Mouse (Mus musculus): ENCODE results near the gene Osbpl6.

DNA sequence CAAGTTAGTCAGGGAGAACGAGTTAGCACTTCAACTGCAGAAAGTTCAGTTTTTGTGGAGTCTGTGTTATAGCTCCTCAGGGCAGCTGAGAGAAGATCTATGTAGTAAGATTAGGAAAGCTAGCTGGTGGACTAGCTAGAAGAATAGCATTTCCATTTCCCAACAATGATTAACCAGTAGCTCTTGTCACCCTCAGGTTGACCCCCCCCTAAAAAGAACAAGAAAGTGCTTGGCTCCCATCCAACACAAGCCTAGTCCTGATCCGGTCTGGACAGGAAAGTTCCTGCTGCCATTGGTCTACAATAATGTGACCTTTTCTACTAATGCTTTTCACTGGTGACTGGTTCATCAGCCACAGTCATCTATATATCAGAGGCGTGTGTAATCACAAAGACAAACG is 157.6 kb downstream of the Osbpl6 start:
- TF ChIP-seq CTCF (IDR thresholded peaks at IDR 0.05; ENCODE audit: borderline replicate concordance, insufficient read depth, low read depth, low read length) (no peak), POLR2A (IDR thresholded peaks at IDR 0.05; ENCODE audit: borderline replicate concordance, insufficient read depth, low read length) (no peak)
